Mouse (Mus musculus): ENCODE results near the gene Taf5.

Taf5 gene

DNA sequence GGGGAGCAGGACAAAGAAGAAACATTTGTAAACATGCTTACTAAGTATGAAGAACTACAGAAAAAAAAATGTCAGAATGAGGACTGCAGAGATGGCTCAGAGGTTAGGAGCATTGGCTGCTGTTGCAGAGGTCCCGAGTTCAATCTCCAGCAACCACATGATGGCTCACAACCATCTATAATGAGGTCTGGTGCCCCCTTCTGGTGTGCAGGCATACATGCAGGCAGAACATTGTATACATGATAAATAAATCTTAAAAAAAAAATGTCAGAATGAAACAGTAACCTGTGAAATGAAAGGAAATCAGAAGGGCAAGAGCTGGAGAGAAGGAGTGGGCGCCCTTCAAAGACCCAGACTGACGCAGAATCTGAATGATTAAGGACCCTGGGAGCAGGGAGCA is 1.7 kb upstream of the Taf5 start:
- DNase-seq (ENCODE audit: low read depth, low spot score) = no peak

- peak; percentile 64 for DNase-seq (ENCODE audit: low read depth, low spot score)
Measured at GRCm38 (mm10) chr19:47067924-47068611, 522 bp downstream of the Taf5 start.

- no peak for DNase-seq (ENCODE audit: low read depth, low spot score)
Measured at GRCm38 (mm10) chr19:47088226-47088625, 20.7 kb downstream of the Taf5 start.

DNA sequence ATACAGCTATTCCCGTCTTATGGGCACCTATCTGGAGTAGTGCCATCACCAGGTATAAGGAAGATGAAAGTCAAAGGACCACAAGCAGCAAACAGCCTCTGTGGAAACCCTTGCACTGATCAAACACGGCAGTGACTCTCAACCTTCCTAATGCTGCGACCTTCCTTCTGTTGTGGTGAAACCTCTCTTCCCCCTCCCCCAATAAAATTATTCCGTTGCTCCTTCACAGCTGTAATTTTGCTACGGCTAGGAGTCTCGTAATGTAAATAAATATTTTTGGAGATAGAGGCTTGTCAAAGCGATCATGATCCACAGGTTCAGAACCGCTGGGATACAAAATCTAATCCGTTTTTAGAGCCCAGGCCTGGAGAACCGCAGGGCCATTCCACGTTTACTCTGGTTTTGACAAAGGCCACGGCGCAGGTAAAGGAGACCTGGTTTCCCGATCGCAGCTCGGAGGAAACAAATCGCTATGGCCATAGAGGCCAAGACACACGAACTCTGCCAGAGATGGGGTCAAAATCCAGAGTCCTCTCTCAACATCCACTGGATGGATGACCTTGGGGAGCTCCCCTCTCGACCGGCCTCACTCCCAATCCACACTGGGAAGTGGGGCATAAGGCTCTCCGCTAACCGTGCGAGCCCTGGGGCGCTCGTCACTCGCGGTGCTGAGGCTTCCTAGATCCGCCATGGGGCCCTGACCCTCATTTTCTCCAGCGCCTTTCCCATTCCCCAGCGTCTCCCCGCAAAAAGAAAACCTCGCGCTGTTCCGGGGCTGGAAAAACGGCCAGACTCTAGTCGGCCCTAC is 22.4 kb downstream of the Taf5 start:
- no peak for DNase-seq (ENCODE audit: low read depth, low spot score)

DNA sequence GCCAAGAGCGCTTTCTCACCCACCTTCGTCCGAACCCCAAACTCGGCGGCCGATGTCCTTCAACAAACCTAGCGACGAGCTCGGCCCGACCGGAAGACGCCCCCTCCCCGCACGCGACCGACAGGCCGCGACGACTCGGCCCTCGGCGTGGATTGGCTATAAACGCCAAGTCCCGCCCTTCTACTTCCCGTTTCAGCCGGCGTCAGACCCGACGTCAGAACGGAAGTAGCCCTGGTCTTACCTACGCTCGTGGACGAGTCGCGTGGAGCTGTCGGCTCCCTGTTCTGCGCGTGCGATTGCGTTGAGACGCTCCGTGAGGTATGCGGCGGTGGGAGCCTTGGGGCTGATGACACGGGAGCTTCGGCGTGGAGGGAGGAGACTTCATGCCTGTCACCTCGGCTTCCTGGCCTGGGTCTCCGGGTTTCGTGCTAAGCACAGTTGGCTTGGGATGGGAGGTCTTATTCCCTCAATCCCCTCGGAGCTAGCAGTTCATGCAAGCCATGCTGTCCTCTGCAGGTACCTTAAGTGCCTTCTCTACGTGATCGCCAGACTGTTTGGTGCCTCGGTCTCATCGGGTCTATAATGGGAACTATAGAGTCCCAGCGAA is 23.1 kb downstream of the Taf5 start, which contains the start of the genes Usmg5 and Pdcd11:
Gene Usmg5, minus strand, starts transcription at position 98 of the 607 bp plus-strand sequence.
Gene Pdcd11, plus strand, starts transcription at position 219 of the 607 bp plus-strand sequence.
- DNase-seq (ENCODE audit: low read depth, low spot score) = peak; percentile 97

DNA sequence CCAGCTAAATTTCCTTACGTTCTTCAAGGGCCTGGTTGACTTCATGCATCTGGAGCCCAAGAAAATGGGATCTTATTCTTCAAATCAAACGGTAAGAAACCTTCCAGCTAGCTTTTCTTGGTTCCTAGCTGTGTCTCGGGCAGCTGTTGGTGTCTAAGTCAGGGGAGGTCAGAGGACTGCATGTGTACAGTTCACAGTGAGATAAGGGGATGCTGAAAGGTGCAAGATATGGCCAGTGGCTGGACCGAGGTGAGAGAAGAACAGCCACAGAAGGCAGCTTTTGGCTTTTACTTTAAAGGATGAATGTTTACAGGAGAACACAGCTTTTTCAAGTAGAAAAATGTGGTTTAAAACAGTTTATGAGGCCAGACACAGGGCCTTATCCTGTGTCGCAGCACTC is 33.5 kb downstream of the Taf5 start:
- no peak for DNase-seq (ENCODE audit: low read depth, low spot score)

GRCm38 (mm10) chr19:47104641-47105271 is 37.2 kb downstream of the Taf5 start:
- DNase-seq (ENCODE audit: low read depth, low spot score) = no peak

GRCm38 (mm10) chr19:47118634-47119033 is 51.1 kb downstream of the Taf5 start:
- DNase-seq (ENCODE audit: low read depth, low spot score) = no peak

DNA sequence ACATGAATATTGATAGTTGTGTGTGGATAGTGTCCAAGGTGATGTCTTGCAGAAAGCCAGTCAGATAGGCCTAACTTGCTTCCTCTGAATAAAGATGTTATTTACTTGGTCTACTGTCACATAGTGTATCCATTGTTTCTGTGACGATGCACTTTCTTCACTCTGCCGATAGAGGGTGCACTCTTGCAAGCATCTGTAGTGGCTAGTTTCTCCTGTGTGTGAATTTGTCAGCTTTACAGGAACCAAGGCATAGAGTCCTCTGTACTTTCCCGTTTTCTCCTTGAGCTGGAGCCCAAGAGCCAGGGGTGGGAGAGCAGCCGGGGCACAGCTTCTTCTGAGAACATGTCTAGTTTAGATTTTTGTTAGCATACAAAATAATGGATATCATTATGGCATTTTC is 53.5 kb downstream of the Taf5 start:
- no peak for DNase-seq (ENCODE audit: low read depth, low spot score)

DNA sequence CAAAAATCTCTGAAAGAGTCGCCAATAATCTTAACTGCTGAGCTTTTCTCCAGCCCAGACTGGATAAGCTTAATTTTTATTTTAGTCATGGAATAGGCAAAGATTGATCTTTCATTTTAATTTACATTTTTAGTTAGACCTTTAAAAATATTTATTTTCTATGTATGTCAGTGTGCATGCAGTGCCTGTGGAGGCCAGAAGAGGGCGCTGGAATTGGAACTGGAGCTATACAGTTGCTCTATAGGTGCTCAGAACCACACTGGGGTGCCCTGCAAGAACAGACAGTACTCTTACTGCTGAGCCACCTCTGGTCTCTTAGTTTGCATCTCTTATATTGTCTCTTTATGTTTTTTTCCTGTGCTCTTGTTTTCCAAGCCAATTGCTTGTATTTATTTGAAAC is 55.3 kb downstream of the Taf5 start:
- DNase-seq (ENCODE audit: low read depth, low spot score) = no peak

DNA sequence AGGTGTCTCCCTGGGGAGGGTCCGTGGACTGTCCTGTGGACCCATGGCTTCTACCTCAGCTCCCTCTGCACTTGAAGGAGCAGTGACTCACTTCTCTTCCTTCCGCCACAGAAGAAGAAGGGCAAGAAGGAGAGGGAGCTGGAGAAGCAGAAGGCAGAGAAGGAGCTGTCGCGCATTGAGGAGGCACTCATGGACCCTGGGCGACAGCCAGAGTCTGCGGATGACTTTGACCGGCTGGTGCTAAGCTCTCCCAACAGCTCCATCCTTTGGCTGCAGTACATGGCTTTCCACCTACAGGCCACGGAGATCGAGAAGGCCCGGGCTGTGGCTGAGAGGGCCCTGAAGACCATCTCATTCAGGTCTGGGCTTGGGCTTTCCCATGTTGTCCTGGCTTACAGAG is 60.6 kb downstream of the Taf5 start:
- DNase-seq (ENCODE audit: low read depth, low spot score) = no peak

- no peak for DNase-seq (ENCODE audit: low read depth, low spot score)
Measured at GRCm38 (mm10) chr19:47128835-47129234, 61.3 kb downstream of the Taf5 start.

DNA sequence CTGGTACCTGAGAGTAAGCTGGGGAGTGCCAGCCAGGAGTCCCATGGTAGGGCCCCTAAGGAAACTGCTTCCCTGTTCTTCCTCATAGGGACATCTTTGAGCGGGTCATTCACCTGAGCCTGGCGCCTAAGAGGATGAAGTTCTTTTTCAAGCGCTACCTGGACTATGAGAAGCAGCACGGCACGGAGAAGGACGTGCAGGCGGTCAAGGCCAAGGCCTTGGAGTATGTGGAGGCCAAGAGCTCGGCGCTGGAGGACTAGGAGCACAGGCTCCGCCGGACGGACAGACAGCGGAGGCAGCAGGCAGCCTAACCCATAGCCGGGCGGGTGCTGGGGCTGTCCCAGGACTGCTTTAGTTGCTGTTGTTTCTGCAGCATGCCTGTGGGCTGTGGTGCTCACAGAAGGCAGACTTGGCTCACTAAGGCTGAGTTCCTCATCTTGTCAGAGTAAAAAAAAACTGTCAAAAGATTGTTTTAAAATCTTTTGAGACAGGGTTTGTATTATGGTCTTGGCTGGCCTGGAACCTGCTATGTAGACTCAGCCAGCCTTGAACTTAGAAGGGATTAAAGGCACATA is 63.1 kb downstream of the Taf5 start:
- DNase-seq (ENCODE audit: low read depth, low spot score) = no peak
